Mouse (Mus musculus) left cerebral cortex, adult 8-10 months (tissue): ENCODE results near the gene Itgb2. TPM values are rescaled to one million over a fixed set of nuclear protein-coding genes. Genes with fewer than 3 reads are reported as not detected.

Source experiments
- total RNA-seq, 4 experiments: library from RNA; stranded (reverse); gene quantifications; 2 replicates each; pipeline ENCODE4 v1.2.4; 2022

Itgb2 gene
- total RNA-seq, 4 experiments from 2014 or later, result 3.8 to 20.4 (median 8.9) TPM

Other genes starting within 250 kb of the Itgb2 start
- 100 to 1,000 TPM; 130 to 141 (median 135) TPM for gene Adarb1, start 112.0 kb upstream of the Itgb2 start, total RNA-seq
- gene Fam207a, start 14.5 kb upstream of the Itgb2 start, total RNA-seq, result 10 to 100 TPM; 26.6 to 32.7 (median 29.5) TPM
- gene Pttg1ip, start 51.5 kb downstream of the Itgb2 start, total RNA-seq, result 10 to 100 TPM; 80.9 to 92.5 (median 89.4) TPM
- 100 to 1,000 TPM; 172 to 216 (median 192) TPM for gene Sumo3, start 75.8 kb downstream of the Itgb2 start, total RNA-seq
- 10 to 100 TPM; 17.1 to 31.9 (median 23.8) TPM for gene Gm49325, start 75.9 kb downstream of the Itgb2 start, total RNA-seq
- gene Ube2g2, start 92.0 kb downstream of the Itgb2 start, total RNA-seq, result 10 to 100 TPM; 44.8 to 51.1 (median 49.0) TPM
- gene Tspear, start 156.3 kb downstream of the Itgb2 start, total RNA-seq, result 1 to 10 TPM in 1 of 4 experiments, under 1 TPM in 3; 0.35 to 1.1 (median 0.74) TPM
- not detected for gene Gm19402, start 160.5 kb downstream of the Itgb2 start, total RNA-seq
- not detected for gene Gm9508, start 167.0 kb downstream of the Itgb2 start, total RNA-seq
- gene Gm10272, start 176.4 kb downstream of the Itgb2 start, total RNA-seq, result not detected
- not detected for gene Gm10024, start 181.2 kb downstream of the Itgb2 start, total RNA-seq
- gene Gm10142, start 185.6 kb downstream of the Itgb2 start, total RNA-seq, result not detected
- gene Krtap12-1, start 190.3 kb downstream of the Itgb2 start, total RNA-seq, result not detected
- not detected for gene Gm10100, start 196.2 kb downstream of the Itgb2 start, total RNA-seq
- gene Gm18596, start 212.4 kb downstream of the Itgb2 start, total RNA-seq, result not detected
- not detected for gene Gm9736, start 221.1 kb downstream of the Itgb2 start, total RNA-seq
- gene Gm3233, start 229.4 kb downstream of the Itgb2 start, total RNA-seq, result not detected
- not detected for gene Gm3238, start 241.1 kb downstream of the Itgb2 start, total RNA-seq
- not detected for gene Gm7138, start 246.7 kb downstream of the Itgb2 start, total RNA-seq